Mouse (Mus musculus) thymus, postnatal 0 days (tissue): ENCODE results near the gene Rasal1. TPM values are rescaled to one million over a fixed set of nuclear protein-coding genes. Genes with fewer than 3 reads are reported as not detected.
A peak's percentile ranks its signal among the peaks of the same experiment; 100 is the strongest.

Source experiments
- DNase-seq: peaks from one replicate; pipeline ENCODE4 v3.0.0-alpha.2; 2015; ENCODE audit warnings: low spot score
- polyA plus RNA-seq: library from polyadenylated mRNA; unstranded; fragments of >200 nt; fragmentation: Nextera tagmentation; extraction: Ambion mirVana; gene quantifications from 2 replicates; pipeline ENCODE4 v1.2.1, GENCODE M21; 2015

The Rasal1 gene
- polyA plus RNA-seq: 11.4 and 11.8 TPM in 2 replicates

- DNase-seq: peak; percentile 95
These were observed at the start of gene Rasal1 for GRCm38 (mm10) chr5:120648569-120649373. Gene Rasal1 (plus strand): TSS chr5:120648812.

DNA sequence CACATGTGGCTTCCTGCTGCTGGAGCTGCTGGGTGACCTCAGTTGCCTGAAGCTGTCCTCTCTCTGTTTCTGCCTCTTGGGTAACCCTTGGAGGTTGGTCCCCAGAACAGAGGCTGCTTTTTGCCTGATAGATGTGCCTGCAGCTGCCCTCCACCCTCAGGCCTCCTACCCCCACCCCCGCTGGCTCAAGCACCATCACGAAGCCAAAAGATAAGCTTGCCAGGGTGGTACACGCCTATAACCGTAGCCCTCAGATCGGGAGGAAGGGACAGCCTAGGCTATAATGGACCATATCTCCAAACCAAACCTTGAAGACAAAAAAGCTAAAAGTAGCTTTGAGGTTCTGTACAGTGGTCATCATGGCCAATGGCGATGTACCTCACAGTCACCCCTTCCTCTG lies 49.0 kb upstream of the Rasal1 start:
- DNase-seq: no peak

- DNase-seq: peak; percentile 49
These were observed 47.5 kb upstream of the Rasal1 start for GRCm38 (mm10) chr5:120600946-120601668.

GRCm38 (mm10) chr5:120602210-120602609 lies 46.4 kb upstream of the Rasal1 start:
- DNase-seq: no peak

- DNase-seq: no peak
These were observed 45.1 kb upstream of the Rasal1 start for GRCm38 (mm10) chr5:120603515-120603914.

DNA sequence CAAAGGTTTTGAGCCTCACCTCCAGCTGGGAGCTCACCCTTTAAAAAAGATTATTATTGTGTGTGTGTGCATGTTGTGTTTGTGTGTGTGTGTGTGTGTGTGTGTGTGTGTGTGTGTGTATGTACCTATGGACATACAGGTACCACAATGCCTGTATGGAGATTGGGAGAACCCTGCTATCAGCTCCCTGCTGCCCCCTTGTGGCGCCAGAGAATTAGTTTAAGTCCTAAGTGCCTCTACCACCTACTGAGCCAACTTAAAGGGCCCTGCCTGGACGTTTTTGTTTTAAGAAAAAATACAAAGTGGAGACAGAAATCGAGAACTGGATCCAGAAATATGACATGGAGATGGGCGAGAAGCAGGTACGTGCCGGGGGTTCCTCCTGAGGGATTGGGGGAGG lies 43.8 kb upstream of the Rasal1 start:
- DNase-seq: peak; percentile 87

GRCm38 (mm10) chr5:120605241-120605661 lies 43.4 kb upstream of the Rasal1 start:
- DNase-seq: no peak

DNA sequence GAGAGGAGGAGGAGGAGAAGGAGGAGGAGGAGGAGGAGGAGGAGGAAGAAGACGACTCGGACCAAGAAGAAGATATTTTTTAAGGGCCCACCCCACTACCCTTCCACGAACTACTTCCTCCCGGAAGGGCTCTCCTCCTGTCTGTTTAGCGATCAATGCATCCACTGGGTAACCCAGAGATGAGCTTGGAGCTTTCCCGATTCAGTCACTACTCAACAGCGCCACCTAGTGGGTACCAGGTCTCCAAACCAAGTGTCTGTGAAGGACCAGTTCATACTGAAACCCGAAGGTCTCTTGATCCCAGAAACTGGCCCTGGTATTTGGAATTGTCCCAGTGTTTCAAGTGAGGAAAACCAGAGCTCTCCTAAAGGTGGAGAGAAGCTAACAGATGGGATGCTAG lies 42.9 kb upstream of the Rasal1 start:
- peak; percentile 88 for DNase-seq

DNA sequence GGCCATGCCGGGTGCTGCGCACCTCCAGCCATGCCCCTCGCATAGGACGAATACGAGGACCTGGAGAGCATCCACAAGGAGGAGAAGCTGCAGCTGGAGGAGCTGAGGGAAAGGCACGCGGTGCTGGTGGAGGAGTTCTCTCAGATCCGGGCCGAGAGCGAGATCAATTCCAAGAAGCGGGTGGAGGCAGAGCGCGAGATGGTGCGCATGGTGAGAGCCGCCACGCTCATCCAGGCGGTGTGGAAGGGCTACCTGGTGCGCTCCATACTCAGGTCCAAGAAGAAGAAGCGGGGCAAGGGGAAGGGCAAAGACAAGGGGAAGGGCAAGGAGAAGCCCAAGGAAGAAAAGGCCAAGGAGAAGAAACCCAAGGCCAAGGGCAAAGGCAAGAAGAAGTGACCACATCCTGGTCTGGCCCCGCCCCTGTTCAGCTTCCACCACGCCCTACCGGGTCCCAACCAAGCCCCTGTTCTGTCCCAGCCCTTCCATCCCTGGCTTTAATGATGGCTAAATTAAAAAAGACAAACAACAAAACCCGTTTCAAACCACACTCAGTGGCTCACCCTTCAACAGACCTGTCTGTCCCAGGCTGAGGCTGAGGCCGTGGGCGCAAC lies 41.9 kb upstream of the Rasal1 start:
- DNase-seq: no peak

DNA sequence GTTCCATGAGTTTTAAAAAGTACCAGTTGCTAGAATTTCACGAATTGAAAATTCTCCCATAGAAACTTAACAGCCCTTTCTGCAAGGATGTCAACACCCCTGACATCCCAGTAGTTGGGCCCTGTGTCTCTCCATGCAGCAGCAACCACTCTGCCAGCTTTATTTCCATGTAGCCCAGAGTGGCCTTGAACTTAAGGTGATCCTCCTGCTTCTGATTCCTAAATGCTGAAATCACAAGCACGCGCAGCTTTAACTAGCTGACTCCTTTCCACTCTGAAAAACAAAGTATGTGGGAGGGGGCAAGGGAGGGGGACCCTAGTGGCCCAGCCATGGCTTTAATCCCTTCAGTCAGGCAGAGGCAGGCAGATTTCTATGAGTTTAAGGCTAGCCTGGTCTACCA lies 41.3 kb upstream of the Rasal1 start:
- no peak for DNase-seq

DNA sequence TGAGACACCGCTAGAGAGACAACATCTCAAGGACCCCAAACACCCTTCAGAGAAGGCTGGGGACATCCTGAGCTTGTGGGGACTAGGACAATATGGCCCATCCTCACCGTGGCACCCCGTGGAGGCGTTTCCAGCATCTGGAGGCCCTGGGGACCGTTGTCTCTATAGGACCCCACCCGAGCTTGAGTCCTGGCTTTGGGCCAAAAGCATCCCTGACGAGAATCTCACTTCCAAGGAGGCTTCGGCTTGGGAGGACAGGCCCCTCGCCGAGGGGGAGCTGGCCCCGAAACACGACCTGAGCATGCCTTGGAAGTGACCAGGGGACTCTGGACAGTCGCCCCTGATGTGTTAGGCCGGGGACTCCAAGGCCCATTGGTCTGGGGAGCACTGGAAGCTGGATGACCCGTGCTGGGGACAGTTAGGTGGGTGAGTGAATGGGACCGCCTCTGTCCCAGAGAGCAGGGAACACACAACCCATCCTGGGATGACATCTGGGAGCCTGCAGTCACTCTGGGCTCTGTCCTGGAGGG lies 39.3 kb upstream of the Rasal1 start:
- DNase-seq: no peak

- no peak for DNase-seq
These were observed 37.7 kb upstream of the Rasal1 start for GRCm38 (mm10) chr5:120610906-120611305.

- DNase-seq: no peak
These were observed 37.2 kb upstream of the Rasal1 start for GRCm38 (mm10) chr5:120611416-120611815.

- DNase-seq: peak; percentile 98
These were observed 36.2 kb upstream of the Rasal1 start, which contains the start of the genes Rita1 and Ddx54 for GRCm38 (mm10) chr5:120612442-120612821. Gene Rita1 (minus strand): TSS chr5:120612589. Gene Ddx54 (plus strand): TSS chr5:120612739.

GRCm38 (mm10) chr5:120612822-120613604 lies 35.6 kb upstream of the Rasal1 start:
- DNase-seq: peak; percentile 100

DNA sequence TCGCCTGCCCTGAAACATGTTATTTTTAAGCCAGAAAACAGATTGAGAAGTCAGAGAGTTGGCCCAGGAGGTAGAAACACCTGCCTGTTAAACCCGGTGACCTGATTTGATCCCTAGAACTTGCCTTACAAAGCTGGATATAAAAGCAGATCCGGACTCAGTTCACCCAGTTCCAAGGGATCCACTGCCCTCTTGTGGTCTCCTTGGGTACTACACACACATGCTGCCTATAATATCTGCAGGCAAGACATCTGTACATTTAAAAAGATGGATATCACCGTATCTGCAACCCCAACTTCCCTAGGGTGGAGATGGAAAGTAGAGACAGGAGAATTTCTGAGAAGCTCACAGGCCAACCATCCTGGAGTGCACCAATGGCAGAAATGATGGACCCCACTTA lies 32.7 kb upstream of the Rasal1 start:
- DNase-seq: peak; percentile 53

- DNase-seq: no peak
These were observed 29.8 kb upstream of the Rasal1 start for GRCm38 (mm10) chr5:120618778-120619177.

DNA sequence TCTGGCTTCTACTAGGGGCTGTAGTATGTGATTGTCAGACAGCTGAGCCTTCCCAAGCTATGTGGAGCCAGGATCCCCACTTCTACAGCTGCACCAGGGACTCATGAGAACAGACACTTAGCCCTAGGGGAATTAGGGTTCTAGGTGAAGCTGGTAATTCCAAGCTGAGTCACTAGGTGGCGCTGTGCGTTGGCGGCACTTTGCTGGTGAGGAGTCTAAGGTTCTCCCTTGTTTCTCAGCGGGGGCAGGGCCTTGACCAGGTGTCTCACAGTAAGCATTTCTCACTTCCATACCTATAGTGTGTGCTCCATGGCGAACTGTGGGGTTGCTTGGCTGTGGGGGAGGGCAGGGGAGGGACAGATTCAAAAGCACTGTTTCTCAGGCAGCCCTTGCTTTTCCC lies 29.4 kb upstream of the Rasal1 start:
- peak; percentile 83 for DNase-seq

- peak; percentile 94 for DNase-seq
These were observed 28.1 kb upstream of the Rasal1 start for GRCm38 (mm10) chr5:120620375-120621077.

DNA sequence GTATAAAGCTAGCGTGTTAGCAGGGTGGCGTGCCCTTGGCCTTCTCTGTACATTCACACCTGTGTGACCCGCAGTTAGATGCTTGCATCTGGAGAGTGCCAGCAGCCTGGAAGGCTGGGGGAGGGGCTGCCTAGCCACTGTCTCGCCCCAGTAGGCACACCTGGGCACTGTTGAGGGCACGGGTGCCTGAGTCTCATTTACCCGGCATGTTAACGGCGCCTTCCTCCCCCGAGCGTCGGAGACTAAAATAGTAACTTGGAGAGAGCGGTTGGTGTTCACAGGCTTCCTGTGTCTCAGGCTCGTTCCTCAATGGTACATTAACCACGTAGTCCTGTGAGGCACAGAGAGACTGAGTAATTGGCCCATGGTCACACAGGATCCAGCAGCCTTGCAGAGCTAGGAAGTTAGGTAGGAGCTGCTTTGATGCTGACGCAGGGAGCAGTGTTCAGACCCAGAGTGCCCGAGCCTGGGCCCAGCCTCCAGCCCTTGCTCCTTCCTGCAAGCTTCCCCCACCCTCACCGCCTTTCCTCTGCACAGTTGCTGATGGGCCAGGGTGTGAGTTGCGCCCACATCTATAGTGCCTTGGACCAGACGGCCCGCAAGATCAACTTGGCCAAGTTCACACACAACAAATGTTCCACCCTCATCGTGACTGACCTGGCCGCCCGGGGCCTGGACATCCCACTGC lies 27.4 kb upstream of the Rasal1 start:
- DNase-seq: peak; percentile 93
